Mouse (Mus musculus): ENCODE results near the gene Kcnq1.
A peak's percentile ranks its signal among the peaks of the same experiment; 100 is the strongest.

Gene Kcnq1

DNA sequence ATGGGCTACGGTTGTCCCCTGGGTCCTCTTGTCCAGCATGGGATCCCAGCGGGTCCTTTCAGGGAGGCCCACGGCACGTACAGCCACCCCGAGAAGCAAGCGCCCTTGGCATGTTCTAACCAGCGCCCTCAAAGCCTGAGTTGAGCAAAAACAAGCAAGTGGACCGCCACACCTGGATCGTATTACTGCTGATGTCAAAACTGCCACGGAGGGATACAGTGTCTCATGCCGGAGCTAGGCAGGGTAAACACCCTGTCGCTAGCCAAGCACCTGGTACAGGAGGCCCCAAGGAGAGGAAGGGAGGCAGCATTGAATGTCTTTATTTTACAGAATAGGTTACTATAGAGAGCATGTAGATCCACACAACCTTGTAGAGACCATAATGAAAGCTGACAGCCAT lies 310.2 kb downstream of the Kcnq1 start:
- no peak for DNase-seq (ENCODE audit: low spot score in 2 of 2)

DNA sequence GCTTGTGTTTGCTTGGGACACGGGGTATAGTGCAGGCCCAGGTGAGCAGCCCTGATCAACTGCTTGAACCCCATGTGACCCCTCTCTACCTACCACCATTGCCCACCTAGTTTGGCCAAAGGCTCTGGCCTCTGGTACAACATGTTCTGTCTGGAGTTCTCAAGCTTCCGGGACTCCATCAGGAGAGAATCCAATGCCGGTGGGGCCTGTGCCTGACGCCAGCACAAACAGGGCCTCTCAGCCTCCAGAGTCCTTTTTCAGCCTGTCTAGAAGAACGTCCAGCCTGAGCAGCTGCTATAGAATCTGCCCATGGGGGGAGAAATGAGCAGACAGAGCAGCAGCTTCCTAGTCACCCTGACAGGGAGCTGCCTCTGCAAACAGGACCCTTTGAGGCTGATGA lies 311.7 kb downstream of the Kcnq1 start:
- no peak for DNase-seq (ENCODE audit: low spot score in 2 of 2)

DNA sequence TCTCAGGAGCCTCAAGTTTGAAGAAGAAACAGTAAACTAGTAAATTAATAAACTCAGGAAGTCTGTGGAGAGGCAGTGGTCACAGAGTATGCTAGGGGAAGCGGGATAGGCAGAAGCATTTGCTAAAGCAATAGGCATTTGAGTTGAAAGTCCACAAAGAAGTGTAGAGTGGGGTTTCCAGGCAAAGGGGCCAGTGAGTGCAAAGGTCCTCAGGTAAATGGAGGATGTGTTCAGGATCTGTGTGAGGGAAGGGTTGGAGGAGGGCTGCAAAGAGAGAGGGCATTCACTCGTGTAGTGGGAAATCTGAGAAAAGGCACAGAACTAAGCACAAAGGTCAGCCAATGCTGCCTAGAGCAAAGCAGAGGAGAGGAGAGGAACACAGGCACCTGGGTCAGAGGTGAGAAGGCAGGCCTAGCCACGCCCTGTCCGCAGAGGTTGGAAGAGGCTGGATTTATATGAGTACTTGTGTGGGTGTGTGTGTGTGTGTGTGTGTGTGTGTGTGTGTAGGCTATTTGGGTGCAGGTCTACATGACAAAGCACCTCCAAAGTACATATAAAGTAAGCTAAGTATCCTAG lies 313.5 kb downstream of the Kcnq1 start:
- DNase-seq (ENCODE audit: low spot score in 2 of 2), result no peak

DNA sequence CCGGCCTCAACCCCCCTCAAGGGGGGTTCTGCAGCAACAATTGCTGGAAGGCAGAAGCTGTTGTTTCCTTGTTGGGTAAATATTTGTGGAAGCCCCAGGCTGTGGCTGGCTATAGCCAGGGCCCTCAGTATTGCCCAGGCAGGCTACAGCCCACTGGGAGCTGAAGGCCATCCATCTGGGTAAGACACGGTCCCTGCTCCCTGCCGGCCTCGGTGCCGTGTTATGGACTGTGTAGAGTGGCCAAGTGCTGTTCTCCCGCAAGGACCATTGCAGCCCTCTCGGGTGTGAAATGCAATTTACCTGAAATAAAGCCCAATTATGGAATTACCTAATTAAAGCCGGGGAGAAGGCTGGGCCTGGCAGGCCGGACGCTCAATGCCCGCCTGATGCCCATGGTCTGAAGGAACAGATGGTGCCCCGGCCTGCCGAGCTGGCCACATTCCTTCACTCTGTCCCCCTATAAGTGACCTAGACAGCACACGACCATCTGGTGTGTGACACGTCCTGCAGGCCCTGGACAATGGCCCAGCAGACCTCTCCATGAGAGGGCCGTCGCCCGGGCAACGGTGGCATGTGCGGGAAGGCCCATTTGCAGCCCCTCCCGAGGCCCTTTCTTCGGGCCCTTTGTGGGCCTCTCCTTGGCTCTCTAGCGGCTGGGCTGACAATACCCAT lies 322.1 kb downstream of the Kcnq1 start:
- no peak for DNase-seq (ENCODE audit: low spot score in 2 of 2)

DNA sequence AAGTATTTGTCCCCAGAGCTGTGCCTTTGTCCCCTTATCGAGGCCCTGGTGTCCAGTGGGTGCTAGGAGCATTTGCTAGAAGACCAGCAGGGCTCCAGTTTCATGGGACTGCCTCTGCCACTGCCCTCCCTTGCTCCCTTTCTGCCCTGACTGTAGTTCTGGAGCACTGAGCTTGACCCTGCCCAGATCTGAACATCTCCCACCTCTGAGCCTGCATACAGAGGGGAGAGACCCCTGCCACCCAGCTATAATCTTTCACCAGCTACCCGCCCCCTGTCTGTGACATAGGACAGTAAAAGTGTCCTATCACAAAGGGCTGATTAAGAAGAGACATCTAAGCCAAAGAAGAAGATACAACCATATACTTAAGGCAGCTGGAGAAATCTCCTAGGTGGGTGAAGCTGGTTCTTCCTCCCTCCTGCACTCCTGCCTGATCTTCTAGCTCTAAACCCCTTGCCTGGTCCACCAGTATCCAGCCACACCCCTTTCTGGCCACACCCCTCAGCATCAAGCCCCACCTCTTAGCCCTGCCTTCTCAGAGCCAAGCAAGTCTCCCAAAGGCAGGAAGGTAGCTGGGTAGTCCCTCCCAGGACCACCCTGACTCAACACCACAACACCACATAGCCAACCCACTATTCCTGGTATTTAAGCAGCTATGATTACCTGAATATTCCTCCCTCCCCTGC lies 322.8 kb downstream of the Kcnq1 start:
- DNase-seq (ENCODE audit: low spot score in 2 of 2), result no peak

DNA sequence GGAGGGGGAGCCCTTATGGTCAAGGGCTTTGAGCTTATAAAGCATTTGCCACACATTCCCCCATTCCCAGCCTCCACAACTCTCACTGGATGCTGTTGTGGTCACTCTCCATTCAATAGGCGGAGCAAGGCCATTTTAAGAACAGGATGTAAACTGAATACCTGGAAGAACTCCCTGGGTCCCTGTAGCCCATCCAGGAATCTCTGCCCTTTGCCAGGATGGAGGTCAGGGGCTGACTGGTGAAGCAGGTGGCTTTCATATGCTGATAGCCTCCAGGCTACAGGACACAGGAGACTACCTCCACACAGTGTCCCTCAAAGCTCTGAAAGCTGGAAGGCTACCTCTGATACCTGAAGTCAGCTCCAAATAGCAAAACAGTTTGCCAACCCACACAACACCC lies 326.5 kb downstream of the Kcnq1 start:
- DNase-seq (ENCODE audit: low spot score in 2 of 2), result no peak

DNA sequence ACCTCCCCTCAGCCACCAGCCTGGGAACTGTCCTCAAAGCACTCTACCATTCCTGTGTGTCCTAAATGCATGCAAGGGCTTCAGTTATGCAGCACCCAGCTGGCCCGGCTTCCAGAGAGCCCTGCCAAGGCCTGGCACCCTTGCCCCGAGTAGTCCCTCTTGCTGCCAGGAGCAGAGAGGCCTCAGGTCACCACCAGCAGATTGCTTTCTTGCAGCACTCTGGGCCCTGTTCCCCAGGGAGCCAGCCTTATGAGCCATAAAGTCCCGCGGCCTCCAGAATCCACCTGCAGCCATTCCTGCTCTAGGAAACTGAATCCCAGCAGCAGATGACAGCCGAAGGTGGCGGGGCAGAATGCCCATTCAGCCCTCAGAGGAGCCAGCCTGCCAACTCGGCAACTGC lies 327.2 kb downstream of the Kcnq1 start:
- peak in 1 of 2 experiments; percentile 20 for DNase-seq (ENCODE audit: low spot score in 2 of 2)

DNA sequence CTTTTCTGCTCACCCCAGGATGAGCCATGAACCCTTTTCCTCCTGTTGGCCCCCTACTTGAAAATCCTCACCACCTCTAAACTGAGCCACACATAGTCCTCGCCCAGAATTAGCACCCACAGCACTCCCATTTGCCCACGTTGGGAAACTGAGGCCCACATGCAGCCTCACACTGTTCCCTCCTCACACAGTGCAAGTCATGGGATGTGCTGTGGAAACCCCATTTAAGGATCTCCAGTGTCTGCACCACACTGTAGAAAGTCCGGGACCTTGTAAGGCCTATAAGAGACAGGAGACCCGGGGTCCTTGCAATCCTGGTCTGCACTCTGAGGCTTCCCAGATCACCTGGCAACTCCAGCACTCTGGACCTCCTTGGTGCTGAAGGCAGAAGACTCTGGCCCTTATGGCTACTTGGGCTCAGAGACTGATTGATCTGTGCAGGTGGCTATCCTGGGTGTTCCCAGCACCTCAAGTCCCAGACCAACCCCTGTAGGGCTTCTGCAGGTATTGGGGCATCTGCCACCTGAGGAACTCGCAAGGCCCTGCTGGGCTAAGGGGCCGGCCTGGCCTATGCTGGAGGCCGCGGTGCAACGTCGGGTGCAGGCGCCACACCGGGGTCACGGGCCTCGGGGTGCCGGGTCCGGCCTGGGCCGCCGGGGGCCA lies 331.2 kb downstream of the Kcnq1 start:
- DNase-seq (ENCODE audit: low spot score in 2 of 2), result no peak

DNA sequence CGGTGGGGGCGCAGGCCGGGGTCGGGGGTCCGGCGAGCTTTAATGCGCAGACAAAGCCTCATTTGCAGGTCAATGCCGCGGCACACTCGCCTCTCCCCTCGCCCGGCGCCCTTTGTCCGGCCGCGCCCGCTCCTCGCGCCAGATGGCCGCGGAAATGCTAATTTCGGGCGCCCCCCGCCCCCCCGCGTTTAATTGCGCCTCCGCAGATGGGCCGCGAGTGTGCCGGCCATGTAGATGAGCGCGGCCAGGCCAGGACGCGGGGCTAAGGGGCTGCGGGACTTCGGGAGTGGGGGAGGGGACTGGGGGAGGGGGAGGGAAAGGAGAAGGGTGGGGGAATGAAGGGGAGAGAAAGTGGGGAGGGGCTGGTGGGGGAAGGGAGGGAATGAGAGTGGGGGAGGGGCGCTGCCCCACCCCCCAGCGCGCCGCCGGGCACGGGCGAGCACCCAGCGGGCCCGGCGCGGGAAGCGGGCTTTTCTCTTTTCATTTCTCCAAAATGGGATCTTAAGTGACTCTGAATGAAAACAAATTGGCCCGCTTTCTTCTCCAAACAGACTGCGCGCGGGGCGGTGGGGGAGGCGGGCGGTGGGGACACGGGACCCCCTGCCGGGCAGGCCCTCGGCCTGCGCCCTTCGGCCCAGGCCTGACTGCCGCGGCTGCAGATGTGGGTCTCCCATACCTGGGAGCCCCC lies 331.9 kb downstream of the Kcnq1 start:
- no peak for DNase-seq (ENCODE audit: low spot score in 2 of 2)

DNA sequence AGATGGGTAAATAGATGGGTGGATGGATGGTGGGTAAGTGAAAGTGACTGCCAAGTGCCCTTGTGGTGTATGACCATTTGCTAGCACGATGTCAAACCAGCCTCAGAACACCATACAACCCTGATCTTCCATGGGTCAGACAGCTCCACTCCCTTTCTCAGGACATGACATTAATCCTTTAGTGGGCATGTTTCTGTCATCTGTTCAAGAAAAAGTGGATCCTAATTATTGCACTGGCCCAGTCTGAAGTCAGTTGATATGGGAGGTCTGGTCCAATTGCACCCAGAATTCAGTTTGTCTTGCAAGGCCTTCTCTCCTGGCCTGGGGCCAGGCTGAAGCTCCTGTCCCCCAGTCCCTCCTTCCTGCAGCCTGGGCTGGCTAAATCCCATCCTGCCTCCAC lies 332.8 kb downstream of the Kcnq1 start:
- DNase-seq (ENCODE audit: low spot score in 2 of 2), result no peak

DNA sequence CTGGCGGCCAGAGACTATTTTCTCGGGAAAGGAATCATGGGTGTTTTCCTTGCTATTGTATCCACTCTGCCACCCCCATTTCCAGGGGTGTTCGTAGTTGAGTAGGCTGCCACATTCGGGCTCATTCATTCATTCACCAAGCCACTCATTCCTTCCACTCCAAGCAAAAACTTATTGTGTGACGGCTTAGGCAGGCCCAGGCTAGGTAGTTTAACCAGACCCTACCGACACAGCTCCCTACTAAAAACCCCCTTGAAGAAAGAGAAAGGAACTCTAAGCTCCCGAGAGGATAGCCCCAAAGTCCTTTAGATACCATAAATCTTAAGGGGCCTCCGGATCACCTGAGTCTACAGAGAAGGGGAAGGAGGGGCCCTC lies 338.4 kb downstream of the Kcnq1 start:
- no peak for DNase-seq (ENCODE audit: low spot score in 2 of 2)

DNA sequence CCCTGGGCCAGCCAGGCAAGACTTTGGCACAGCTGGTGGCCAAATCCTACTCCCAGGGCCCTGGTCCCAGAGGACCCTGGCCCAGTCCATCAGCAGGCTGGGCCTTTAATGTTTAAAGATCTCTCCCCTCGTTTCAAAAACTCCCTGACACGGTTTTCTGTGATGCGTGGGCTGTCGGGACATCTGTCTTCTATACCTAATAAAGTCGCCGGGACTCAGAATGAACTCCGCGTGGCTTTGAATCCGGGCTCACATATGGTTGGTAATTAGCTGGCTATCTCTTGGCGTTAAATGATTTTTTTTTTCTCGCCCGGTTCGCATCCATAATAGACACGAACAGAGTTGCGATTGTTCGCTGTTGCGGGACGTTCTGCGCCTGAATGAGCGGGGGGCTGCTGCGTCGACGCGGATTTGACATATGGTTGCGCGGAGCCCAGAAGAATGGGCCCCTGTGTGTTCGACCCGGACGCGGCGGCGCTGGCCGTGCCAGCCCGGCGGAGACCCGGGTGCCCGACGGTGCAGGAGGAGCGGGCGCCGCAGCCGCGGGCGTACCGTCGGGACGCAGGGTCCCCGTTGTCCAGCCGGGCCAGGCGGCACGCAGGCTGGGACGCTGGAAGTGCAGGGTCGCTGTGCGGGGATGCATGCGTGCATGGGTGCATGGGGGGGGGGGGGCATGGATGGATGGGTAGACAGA lies 338.9 kb downstream of the Kcnq1 start:
- no peak for DNase-seq (ENCODE audit: low spot score in 2 of 2)

DNA sequence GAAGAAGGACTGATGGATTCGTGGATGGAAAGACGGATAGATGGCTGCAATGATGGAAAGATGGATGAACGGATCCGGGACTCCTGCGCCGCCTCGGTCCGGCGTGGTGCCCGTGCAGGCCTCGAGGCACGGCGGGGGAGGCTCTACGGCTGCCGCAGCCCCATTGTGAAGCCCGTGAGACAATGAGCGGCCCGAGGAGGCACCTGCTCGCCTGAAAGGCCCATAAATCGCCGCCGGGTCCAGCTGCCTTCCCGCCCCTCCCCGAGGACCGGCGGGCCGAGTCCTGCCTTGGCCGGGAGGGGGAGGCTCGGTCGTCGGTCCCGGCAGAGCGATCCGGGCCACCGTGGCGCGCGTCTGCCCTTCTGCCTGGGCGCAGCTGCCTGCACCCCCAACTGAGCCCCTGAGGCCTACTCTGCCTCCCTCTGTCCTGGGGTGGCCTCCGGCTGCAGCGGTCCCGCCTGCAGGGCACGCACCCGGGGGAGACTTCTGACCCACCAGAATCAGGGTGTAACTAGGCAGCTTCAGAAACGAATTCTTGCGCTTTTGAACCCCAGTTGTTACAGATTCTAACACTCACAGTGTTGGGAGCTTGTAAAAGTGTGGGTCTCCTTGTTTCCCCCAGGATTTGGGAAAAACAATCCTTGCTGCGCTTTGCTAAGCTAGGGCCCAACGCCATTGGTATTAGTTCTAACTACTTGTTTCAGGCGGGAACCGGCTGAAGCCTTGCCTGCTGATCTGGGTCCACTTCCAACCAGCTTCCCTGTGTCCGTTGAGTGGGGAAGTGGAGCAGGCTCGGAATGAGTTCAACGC lies 339.7 kb downstream of the Kcnq1 start:
- no peak for DNase-seq (ENCODE audit: low spot score in 2 of 2)

DNA sequence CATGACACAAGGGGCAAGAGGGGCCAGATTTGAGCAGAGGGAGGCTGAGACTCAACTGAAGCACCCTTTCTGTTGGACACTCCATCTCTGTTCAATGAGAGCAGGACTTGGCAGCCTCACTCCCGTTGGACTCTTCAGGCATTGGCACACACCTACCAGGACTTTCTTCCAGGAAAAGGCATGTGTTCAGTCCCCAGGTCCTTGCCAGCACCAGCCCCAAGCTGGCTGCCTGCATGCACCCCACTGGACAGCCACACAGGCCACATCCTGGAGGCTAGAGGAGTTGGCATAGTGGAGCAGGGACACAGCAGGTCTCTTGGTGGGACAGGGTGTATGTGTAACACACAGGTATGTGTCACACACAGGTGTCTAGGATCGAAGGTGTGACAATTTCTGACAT lies 341.0 kb downstream of the Kcnq1 start:
- DNase-seq (ENCODE audit: low spot score in 2 of 2), result no peak

DNA sequence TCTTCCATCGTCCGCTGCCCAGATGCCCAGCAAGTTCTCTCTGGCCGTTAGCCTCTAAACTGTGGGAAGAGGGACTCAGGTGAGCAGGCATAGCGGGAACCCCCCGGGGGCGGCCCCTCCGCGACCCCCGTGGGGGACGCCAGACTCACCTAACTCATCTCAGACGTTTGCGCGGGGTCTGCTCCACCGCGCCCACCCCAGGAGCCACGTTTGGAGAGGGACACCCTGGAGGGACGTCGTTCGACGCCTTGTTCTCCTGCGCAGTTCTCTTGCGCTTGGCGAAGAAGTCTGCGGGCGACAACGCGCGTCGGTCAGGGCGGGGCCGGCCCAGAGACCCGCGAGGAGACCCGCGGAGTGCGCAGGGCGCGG lies 352.8 kb downstream of the Kcnq1 start:
- no peak for DNase-seq (ENCODE audit: low spot score in 2 of 2)

DNA sequence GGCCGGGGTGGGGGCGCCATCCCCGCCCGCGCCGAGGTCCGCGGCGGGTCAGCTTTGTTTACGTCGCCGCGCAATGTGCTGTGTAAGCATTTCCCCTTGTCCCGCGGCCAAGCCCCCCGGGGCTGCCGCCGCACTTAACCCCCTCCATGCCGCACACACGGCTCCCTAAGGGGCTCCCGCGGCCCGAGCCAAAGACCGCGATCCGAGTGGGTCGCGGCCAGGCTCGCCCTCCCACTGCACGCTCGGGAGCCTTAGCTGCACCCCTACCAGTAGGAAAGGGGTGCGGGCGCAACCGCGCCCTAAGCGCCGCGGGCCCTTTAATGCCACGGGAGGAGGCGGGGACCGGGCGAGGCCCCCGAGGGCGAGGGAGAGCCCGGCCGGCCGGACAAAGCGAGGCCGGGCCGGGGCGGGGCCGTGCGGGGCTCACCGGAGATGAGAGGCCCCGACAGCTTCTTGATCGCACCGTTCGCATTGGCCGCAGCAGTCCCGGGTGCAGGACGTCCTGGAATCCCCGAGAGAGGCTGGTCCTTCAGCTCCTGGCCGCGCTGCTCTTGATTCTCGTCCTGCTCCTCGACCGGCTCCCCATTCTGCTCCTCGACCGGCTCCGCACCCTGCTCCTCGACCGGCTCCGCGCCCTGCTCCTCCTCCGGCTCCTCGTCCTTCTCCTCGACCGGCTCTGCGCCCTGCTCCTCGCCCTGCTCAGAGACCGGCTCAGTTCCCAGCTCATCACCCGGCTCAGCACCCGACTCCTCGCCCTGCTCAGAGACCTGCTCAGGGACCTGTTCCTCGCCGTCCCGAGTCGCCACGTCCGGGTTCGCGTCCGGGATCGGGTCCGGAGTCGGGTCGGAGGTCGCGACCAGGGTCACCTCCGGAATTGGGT lies 353.4 kb downstream of the Kcnq1 start:
- no peak for DNase-seq (ENCODE audit: low spot score in 2 of 2)

DNA sequence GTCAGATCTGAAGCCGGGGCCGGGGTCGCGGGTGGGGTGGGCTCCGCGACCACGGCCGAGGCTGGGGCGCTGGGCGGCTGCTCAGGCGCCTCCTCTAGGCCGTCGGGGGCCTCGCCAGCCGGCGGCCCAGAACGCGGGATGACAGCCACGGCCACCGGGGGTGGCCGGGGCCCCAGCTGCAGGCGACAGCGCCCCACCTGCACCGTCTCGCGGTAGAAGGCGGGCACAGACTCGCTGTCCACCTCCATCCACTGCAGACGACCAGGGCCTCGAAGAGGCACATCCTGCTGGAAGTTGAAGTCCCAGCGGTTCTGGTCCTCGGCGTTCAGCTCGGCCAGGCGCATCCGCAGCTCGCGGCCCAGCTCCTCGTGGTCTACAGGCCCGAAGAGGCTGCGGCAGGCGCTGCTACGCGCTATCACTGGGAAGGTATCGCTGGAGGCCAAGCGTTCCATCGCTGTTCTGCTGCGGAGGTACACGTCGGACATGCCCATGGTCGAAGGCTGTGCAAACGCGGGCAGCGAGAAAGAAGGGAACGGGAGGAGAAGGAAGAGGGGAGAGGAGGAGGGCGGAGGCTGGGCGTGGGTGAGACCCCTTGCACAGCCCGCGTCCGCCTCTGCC lies 354.2 kb downstream of the Kcnq1 start:
- DNase-seq (ENCODE audit: low spot score in 2 of 2), result no peak

DNA sequence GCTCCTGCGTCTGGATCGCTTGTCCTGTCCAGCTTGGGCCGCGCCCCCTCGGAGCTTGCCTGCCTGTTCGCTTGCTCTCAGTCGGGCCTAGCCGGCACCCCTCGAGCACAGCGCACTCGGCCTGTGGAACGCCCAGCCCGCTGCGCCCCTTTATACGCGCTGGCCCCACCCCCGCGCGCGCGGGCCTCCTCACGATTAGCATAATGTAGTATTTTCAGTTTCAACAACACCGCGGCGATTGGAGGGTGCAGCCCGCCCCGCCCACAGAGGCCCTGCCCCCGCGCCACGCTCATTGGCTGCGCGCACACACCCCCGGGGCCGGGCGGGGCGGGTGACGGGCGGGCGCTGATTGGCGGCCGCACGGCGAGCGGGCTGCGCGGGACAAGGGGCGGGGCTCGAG lies 354.7 kb downstream of the Kcnq1 start, which contains the start of gene Cdkn1c:
Gene Cdkn1c, minus strand, starts transcription at position 177 of the 400 bp plus-strand sequence.
- DNase-seq (ENCODE audit: low spot score in 2 of 2), result peak; percentile 62 to 82

DNA sequence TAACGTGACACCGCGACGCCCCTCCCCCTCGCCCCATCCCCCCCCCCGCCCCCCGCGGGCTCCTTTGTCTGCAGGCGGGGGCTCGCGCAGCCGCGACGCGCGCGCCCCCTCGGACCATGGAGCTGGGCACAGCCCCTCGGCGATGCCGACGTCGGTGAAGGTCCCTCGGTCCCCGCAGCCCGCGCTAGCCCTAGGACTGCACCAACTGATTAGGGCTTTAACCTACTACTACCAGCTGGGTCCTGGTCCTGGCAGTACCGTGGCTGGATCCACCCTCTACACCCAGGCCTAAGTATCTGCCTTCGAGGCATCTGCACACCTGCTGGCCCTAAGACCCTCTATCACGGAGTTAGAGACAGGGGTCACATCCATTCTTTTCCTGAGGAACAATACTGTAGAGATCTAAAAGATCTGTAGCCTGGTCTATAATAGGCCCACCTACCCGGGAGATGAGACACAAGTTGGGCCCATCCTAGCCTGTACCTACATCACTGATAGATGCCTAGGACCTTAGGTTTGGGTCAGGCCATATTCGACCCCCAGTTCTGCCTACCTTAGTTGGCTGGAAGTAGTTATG lies 355.2 kb downstream of the Kcnq1 start:
- DNase-seq (ENCODE audit: low spot score in 2 of 2), result no peak

All from left cerebral cortex, adult 9 months (tissue).